Mouse (Mus musculus): ENCODE results near the gene Jag1. TPM values are rescaled to one million over a fixed set of nuclear protein-coding genes. Genes with fewer than 3 reads are reported as not detected.

The Jag1 gene
- polyA plus RNA-seq, 1 experiment, result 3.1 TPM

DNA sequence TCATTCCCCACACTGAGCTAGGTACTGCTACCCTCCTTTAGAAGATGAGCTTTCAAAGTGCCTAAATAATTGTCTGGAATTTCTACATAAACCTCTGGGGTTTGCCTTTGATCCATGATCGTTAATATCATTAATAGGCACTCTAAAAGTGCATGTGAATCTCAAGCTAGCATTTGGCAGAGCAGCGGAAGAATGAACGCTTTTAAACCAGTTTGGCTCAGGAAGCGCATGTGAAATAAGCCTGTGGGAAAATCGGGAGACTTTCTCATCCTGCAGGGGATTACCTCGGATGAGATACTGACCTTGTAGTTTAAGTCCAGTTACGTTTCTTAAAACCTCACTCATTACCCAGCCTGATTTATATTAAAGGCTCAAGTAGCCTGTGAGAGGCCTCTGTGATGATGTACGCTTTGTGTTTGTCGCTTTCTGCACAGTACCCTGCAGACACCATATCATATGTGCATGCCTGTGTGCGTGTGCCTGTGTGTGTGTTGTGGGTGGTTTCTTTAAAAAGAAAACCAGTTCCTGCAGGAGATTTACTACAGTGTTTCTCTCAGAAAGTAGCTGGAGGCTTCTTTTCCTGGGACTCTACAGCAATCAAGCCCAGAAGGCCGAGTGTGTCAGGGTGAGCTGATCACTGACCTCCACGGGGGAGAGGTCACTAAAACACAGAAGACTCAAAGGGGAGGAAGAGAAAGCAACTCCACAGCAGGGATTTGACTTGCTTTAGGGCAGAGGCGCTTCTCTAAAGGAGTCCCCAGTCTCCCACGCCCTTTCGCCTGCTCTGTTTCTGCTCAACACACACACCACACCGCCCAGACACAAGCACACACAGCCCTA, 42.8 kb downstream of the Jag1 start:
- 58% methylated on average over 16 of the region's 16 CpGs for WGBS
- H3K27me3 ChIP-seq (ENCODE audit: control insufficient read depth, insufficient read depth, low read length), result no peaks in the 10 kb centered on the region
- TF ChIP-seq POLR2A (IDR thresholded peaks at IDR 0.05; ENCODE audit: borderline replicate concordance, insufficient read depth, low read length), result no peak
- no peak for TF ChIP-seq CTCF (IDR thresholded peaks at IDR 0.05; ENCODE audit: borderline replicate concordance, insufficient read depth, low read depth, low read length)
- H3K27ac ChIP-seq (ENCODE audit: insufficient read depth, low read length), result no peak overlapping the region
- DNase-seq, result no peak
- no peak overlapping the region for H3K4me3 ChIP-seq (replicated peaks; ENCODE audit: insufficient read depth, low read depth, low read length)
- H3K4me1 ChIP-seq (ENCODE audit: control insufficient read depth, insufficient read depth, low read length), result no peaks in the 10 kb centered on the region

DNA sequence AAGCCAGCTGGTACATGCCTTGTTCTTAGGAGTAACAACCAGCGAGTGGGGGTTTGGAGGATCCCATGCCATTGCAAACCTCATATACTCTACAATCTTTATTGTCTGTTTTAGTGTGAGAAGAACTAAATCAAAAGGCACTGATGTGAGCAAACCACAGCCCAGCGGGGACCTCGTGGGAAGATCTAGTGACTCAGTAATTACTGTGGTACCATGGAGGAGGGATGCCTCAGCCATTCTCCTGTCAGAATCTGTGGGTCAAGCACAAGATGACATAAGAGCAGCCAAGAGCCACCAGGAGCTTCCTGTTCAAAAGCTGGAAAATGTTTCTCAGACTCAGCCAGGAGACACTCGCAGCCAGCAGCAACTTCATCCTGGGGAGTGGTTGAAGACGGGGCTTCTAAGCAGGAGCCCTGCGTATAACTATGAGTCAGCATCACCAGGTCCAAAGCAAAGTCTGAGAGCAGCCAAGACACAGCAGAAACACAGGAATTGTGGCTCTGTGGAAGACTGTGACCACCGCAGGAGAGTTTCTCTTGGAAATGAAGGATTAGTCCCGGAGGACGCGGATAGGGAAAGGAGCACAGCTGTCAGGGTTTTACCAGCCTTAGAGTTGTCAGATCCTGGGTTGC, 48.8 kb downstream of the Jag1 start:
- H3K4me3 ChIP-seq (replicated peaks; ENCODE audit: insufficient read depth, low read depth, low read length), result no peak overlapping the region
- DNase-seq, result peak in 1 of 2 experiments; percentile 29
- H3K27me3 ChIP-seq (ENCODE audit: control insufficient read depth, insufficient read depth, low read length), result no peaks in the 10 kb centered on the region
- WGBS, result 34% methylated on average over 10 of the region's 10 CpGs
- no peaks in the 10 kb centered on the region for H3K4me1 ChIP-seq (ENCODE audit: control insufficient read depth, insufficient read depth, low read length)
- H3K27ac ChIP-seq (ENCODE audit: insufficient read depth, low read length), result no peak overlapping the region
- no peak for TF ChIP-seq POLR2A (IDR thresholded peaks at IDR 0.05; ENCODE audit: borderline replicate concordance, insufficient read depth, low read length)
- TF ChIP-seq CTCF (IDR thresholded peaks at IDR 0.05; ENCODE audit: borderline replicate concordance, insufficient read depth, low read depth, low read length), result no peak

DNA sequence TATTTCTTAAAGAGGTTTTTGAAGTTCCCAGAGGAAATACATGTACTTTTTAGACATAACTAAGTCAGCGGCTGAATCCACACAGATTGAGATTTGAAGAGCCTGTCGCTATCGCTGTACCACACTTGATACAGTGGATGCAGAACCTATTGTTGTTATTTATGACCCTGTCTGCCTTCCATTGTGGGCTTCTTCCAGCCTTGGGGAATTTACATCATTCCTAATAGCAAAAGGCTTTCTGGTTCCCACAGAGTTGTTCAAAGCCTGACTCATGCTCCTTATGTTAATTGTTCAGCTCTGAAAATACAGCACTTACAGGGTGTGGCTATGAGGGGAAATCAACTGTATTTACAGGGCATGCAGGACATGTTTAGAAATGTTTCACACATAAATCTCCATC, 51.9 kb downstream of the Jag1 start:
- no peak overlapping the region for H3K27ac ChIP-seq (ENCODE audit: insufficient read depth, low read length)
- H3K27me3 ChIP-seq (ENCODE audit: control insufficient read depth, insufficient read depth, low read length), result no peaks in the 10 kb centered on the region
- WGBS, result 77% methylated on average over 3 of the region's 3 CpGs
- no peak for TF ChIP-seq CTCF (IDR thresholded peaks at IDR 0.05; ENCODE audit: borderline replicate concordance, insufficient read depth, low read depth, low read length)
- no peak for TF ChIP-seq POLR2A (IDR thresholded peaks at IDR 0.05; ENCODE audit: borderline replicate concordance, insufficient read depth, low read length)
- no peak overlapping the region for H3K4me3 ChIP-seq (replicated peaks; ENCODE audit: insufficient read depth, low read depth, low read length)
- DNase-seq, result no peak
- no peaks in the 10 kb centered on the region for H3K4me1 ChIP-seq (ENCODE audit: control insufficient read depth, insufficient read depth, low read length)

DNA sequence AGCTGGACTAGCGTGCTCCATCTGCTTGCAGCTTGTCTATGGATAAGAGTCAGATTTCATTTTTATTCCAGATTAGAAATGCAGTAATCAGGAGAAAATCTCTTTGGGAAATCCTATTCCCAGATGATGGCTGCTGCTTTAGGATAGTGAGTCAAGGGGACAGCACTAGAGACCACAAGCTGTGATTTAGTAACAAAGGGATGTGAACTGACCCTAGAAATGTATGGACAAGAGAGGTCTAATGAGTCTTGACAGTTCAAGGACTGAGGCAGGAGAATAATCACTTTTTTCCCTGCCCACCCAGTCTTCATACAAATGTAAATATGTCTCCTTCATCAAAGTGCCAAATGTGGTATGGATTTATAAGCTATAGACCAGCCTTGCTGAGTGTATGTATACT, 52.6 kb downstream of the Jag1 start:
- H3K27ac ChIP-seq (ENCODE audit: insufficient read depth, low read length), result no peak overlapping the region
- H3K4me3 ChIP-seq (replicated peaks; ENCODE audit: insufficient read depth, low read depth, low read length), result no peak overlapping the region
- H3K27me3 ChIP-seq (ENCODE audit: control insufficient read depth, insufficient read depth, low read length), result no peaks in the 10 kb centered on the region
- WGBS, result 96% methylated on average over 1 of the region's 1 CpGs
- no peak for DNase-seq
- H3K4me1 ChIP-seq (ENCODE audit: control insufficient read depth, insufficient read depth, low read length), result no peaks in the 10 kb centered on the region
- no peak for TF ChIP-seq CTCF (IDR thresholded peaks at IDR 0.05; ENCODE audit: borderline replicate concordance, insufficient read depth, low read depth, low read length)
- no peak for TF ChIP-seq POLR2A (IDR thresholded peaks at IDR 0.05; ENCODE audit: borderline replicate concordance, insufficient read depth, low read length)

DNA sequence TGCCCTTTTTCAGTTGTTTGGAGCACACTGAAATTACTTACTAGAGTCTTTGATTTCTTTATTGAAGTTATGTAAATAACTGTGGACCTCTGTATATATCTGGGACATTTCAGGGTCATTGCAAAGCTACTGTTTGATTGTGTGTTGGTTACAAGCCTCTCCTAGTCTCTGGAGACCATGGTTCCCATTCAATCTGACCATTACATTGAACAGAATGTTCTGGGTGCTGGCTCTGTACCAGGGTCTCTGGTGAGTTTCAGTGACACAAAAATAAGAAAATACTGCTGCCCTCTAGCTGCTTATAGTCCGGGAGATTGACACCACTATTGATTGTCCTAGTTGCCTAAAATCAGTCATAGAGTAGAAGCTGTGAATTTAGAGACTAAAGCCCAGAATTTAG, 66.5 kb downstream of the Jag1 start:
- no peak overlapping the region for H3K27ac ChIP-seq (ENCODE audit: insufficient read depth, low read length)
- H3K4me3 ChIP-seq (replicated peaks; ENCODE audit: insufficient read depth, low read depth, low read length), result no peak overlapping the region
- TF ChIP-seq POLR2A (IDR thresholded peaks at IDR 0.05; ENCODE audit: borderline replicate concordance, insufficient read depth, low read length), result no peak
- no peak for TF ChIP-seq CTCF (IDR thresholded peaks at IDR 0.05; ENCODE audit: borderline replicate concordance, insufficient read depth, low read depth, low read length)
- no peak for DNase-seq
- no peaks in the 10 kb centered on the region for H3K27me3 ChIP-seq (ENCODE audit: control insufficient read depth, insufficient read depth, low read length)
- WGBS, result 79% methylated on average over 1 of the region's 1 CpGs
- no peaks in the 10 kb centered on the region; the same call in 1 of the 2 replicates for H3K4me1 ChIP-seq (ENCODE audit: control insufficient read depth, insufficient read depth, low read length)

DNA sequence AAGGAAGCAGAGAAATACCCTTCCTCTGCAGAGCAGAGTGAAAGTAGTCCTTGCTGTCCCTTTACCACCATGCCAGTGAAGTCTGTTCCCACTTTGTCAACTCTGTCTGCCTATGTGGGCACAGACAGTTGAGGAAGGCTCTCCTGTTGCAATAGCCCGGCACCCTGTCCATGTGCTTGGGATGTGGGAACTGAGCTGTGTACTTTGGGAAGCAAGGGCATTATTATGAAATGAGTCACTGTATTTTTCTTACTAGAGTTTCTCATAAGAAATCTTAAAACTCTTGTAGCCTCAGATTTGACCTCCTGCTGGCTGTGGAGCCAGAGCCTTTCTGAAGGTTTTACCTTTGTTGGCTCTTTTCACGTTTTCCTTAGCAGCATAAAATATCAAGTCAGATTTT, 67.1 kb downstream of the Jag1 start:
- H3K27ac ChIP-seq (ENCODE audit: insufficient read depth, low read length), result no peak overlapping the region; the same call in 1 of the 2 replicates

DNA sequence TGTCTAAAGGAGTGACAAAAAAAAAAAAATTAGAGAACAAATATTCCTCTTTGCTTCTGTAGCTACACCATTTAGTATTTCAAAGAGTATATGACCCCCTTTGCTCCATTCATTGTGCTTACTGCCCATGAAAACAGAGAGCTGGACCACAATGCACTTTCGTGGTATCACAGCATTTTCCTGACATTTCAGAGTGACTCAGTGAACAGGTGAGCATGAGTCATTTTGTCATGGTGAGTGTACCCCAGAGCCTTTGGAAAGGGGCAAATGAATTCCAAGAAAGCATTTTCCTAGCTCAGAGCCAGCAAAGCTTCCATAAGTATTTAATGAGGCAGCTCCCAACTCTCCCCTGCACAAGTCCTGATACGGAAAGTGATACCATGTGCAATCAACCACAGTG, 72.3 kb downstream of the Jag1 start:
- no peak for DNase-seq
- WGBS, result 77% methylated on average over 2 of the region's 2 CpGs

More for the DNA sequence above, 67.1 kb downstream of the Jag1 start:
- TF ChIP-seq CTCF (IDR thresholded peaks at IDR 0.05; ENCODE audit: borderline replicate concordance, insufficient read depth, low read depth, low read length) (no peak), POLR2A (IDR thresholded peaks at IDR 0.05; ENCODE audit: borderline replicate concordance, insufficient read depth, low read length) (no peak)
- DNase-seq, result no peak
- H3K4me3 ChIP-seq (replicated peaks; ENCODE audit: insufficient read depth, low read depth, low read length), result no peak overlapping the region
- no peaks in the 10 kb centered on the region; the same call in 1 of the 2 replicates for H3K4me1 ChIP-seq (ENCODE audit: control insufficient read depth, insufficient read depth, low read length)
- H3K27me3 ChIP-seq (ENCODE audit: control insufficient read depth, insufficient read depth, low read length), result no peaks in the 10 kb centered on the region
- 78% methylated on average over 2 of the region's 2 CpGs for WGBS

More for the DNA sequence above, 72.3 kb downstream of the Jag1 start:
- Histone ChIP-seq H3K27me3 (ENCODE audit: control insufficient read depth, insufficient read depth, low read length) (no peaks in the 10 kb centered on the region), H3K27ac (ENCODE audit: insufficient read depth, low read length) (no peak overlapping the region), H3K4me3 (replicated peaks; ENCODE audit: insufficient read depth, low read depth, low read length) (no peak overlapping the region), H3K4me1 (ENCODE audit: control insufficient read depth, insufficient read depth, low read length) (no peaks in the 10 kb centered on the region)
- TF ChIP-seq CTCF (IDR thresholded peaks at IDR 0.05; ENCODE audit: borderline replicate concordance, insufficient read depth, low read depth, low read length), result no peak
- no peak for TF ChIP-seq POLR2A (IDR thresholded peaks at IDR 0.05; ENCODE audit: borderline replicate concordance, insufficient read depth, low read length)

Other genes with a start within 250 kb of the Jag1 start
- gene AL731706.2, start 231.0 kb downstream of the Jag1 start, polyA plus RNA-seq (2012; rRNA removed), result 41.4 TPM in 1 of 2 replicates, not detected in the other
- 2.5 and 3.0 TPM in 2 replicates for gene Slx4ip, start 225.4 kb downstream of the Jag1 start, polyA plus RNA-seq (2012; rRNA removed)
- 32.4 and 40.2 TPM in 2 replicates for gene AL731706.1, start 225.3 kb downstream of the Jag1 start, polyA plus RNA-seq (2012; rRNA removed)
- gene Mkks, start 225.3 kb downstream of the Jag1 start, polyA plus RNA-seq (2012; rRNA removed), result 11.7 and 12.2 TPM in 2 replicates

Data from cerebellum, adult 2 months (tissue).